Mouse (Mus musculus) gastrocnemius, postnatal 10 days (tissue): ENCODE data around the gene Cacna1b. TPM values are rescaled to one million over a fixed set of nuclear protein-coding genes. Genes with fewer than 3 reads are reported as not detected.
A peak's percentile ranks its signal among the peaks of the same experiment; 100 is the strongest.

Experiments
- DNase-seq: peaks from one replicate; pipeline ENCODE4 v3.0.0; 2021; ENCODE audit warnings: mixed read lengths
- total RNA-seq, 2 experiments: library from RNA; stranded (reverse); gene quantifications; 2 replicates each; pipeline ENCODE4 v1.2.3; 2021

Gene Cacna1b
- total RNA-seq, 2 experiments from 2014 or later, result 0.34 to 0.45 TPM

DNA sequence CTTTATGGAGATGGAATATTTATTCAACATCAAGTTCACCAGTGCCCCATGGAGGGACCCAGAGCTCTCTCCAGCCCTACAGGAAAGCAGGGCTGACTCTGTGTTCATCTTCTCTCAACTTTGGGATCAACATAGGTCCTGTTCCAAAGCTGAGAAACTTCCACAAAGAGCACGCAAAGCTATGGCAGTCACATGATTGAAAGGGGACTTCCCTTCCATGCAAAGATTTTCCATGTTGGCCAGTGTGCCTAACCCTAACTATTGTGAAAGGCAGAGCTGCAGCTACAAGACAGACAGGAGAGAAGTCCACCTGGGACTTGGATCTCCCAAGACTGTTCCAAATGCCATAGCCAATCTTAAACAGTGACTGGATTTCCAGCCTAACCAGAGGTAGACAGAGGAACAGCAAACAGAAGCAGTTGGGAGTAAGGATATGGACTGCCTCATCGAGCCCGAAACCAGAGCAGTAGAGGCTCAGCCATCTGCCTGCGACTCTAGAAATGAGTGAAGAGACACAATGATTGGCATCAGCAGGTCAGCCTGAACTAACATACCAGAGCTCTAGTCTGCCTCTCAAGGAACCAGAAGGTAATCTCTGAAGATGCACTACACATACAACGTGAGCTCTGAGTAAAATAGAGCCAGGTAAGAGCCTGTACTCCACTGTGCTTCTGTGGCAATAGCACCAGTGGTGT is 116.4 kb downstream of the Cacna1b start:
- DNase-seq, result no peak

DNA sequence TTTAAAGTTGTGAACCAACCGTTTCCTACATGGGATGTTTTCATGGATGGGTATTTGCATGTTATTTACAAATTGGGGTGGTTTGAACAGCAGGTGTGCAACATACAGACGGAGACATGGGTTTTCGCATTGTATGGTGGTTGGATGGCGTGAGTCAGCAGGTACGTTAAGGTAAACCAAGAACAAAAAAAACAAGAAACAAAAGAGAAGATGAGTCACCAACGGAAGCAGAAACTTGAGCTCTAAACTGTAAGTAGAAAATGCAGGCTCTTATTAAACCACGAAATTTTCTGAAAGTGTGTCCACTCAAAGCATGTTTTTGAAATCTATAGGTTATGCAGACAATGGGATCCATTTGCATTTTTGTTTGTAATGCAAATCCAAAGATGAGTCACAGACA is 120.1 kb downstream of the Cacna1b start:
- no peak for DNase-seq

DNA sequence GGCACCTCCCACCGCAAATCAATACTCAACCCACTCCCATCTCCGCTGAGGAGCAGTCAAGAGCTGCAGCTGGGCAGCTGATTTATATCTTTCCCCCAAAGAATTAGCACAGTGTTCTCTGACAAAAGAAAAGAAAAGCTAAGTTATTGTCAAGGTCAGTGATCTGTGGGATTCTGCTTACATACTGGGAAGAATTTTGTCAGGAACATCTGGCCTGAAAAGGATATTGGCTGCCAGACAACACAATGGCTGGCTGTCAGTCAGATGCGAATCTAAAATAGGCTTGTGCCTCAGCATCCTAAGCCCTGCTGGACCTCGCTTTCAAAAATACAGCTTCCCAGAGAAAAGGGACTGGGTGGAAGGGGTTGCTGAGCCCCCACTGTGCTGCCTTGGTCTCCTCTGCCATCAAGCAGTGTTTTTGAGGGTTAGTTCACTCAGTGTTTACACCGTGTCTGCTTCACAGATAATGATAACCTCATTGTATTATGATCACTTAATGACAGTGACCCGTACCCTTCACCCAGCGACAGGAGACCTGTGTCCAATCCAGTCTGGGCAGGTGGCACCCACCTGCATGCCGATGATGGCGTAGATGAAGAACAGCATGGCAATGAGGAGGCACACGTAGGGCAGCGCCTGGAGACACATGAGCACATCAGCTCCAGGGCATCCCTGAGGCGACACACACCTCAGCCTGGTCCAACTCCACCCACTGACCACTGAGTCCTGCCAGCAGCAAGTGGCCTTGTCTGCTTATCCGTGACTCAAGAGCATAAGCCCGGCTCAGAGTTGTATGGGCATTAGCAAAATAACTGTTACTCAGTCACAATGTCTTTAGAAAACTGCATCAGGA is 124.6 kb downstream of the Cacna1b start:
- DNase-seq, result no peak

DNA sequence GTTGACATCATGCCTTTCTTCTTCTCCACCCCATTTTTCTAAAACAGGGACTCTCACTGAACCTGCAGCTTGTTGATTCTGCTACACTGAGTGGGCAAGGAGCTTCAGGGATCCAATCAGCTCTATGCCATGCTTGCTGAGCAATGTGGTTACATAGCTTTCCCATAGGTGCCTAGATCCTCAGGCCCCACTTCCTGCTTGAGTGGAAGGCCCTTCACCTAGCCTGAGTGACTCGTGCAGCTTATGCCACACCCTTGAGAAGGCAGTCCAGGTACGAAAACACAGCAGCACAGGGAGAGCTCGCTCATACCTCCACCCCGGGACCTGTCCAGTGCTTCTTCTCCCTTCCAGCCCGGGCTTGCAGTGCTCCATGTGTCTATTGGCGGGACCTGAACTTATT is 129.3 kb downstream of the Cacna1b start:
- DNase-seq, result no peak

DNA sequence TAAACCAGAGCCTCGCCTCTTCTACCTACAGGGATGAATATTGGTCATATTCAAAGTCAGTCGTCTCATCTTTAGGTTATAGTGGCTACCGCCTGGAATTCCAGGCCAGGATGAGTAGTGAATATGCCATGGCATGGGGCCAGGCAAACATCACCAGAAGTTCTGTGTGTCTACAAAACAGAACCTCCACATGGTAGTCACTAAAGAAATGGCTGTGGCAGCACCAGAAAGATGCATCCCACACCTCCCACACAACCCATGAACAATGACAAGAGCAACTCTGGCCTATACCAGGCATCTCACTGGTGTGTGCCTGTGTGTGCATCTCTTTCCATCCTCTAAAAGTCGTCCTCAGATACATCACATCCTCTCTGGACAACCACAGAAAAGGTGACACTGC is 145.8 kb downstream of the Cacna1b start:
- DNase-seq, result no peak

DNA sequence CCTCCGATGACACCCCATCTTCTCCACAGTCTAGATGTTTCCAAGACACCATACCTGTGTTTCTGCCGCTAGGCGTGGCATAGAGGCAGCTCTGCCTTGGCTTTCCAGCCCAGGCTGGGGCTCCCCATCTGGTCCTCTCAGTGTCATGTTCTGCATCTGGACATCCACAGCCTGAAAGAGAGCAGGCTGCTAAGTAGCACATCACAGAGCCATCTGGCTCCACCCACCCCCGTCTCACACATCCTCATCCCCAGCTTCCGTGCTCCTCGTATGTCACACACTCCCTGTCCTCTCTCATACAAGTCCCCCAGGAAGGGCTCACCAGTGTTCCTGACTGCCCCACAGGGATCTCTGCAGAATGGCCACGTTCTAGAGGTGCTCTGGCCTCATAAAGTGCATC is 153.2 kb downstream of the Cacna1b start:
- DNase-seq, result no peak

DNA sequence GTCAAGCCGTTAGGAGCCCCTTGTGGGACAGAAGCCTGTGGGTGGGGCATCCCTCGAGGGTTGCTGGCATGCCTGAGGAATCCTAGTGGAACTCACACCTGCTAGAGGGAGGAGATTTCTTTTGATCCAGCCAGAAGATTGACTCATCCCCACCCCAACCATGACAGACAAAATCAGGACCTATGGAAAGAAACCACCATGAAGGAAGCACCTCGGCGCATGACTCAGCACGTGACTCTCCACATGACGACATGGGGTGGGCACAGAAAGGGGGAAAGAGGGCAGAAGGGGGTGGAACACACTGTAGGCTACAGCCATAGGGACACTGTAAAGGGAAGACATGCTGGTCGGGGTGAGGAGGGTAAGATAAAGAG is 154.2 kb downstream of the Cacna1b start:
- no peak for DNase-seq

DNA sequence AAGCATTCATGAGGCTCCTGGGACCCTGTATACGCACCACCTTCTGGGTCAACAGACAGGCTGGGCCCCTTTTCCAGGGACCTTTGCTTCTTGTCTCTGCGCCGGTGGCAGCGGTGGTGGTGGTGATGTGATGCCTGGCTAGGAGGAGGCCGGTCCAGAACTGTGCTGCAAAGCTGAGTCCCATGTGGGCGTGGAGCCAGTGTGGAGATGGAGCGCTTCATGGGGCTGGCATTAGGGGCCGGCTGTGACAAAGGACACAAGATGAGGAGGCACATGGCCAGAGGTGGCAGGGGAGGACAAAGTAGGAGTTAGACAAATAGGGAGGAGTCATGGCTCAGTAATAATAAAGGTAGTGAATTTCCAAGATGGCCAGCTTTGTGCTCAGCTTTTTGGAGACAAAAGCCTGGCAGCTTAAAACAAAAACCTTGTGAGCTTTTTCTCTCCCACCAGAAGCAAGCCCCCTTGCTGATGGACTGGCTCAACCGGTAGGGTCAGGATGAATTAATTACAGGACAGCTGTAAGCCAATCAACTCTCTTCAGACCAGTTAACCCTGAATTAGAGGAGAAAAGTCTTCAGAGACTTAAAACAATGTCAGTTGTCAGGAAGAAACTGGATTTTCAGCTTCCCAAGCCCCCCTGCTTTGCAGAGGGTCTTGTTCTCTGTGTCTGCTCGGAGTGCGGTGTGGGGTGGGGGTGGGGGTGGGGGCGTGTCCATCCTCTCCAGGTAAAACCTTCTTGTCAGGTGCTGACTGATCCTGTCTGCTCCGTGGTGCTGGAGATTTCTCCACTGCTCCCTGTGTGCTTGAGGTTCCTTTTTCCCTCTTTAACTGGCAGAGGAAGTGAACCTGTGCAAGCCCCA is 154.8 kb downstream of the Cacna1b start:
- no peak for DNase-seq

DNA sequence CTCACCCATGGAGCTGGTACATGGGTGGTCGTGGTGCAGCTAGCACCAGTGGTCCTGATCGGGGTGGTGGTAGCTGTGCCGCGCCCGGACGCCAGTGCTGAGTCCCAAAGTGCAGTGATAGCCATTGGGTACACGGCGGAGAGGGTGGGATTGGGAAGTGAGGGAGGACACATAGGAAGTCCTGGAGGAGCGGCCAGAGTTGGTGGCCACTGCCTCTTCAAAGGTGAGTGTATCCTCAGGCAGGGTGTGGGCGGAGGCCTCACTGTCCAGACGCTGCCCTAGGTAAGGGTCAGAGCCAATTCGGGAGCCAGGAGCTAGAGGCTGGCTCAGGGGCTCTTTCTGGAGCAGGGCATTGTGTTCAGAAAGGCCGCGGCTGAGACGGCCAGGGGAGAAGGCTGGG is 156.4 kb downstream of the Cacna1b start:
- DNase-seq, result no peak

DNA sequence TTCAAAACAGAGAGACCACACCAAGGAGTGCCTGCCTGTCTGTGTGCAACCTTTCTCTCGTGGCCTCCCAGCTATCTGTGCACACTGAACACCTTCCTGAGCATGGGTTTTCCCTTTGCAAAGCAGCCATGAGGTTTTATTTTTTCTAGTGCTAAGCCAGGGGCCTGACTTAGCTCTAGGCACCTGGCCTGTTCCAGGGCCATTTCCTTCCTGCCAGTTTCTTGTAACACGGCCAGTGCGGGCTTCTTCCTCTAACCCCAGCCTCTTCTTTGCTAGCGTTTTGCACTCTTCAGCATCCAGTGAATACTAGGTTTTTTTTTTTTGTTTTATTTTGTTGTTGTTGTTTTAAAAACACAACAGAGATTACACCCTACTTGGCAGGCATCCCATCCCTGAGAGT is 157.9 kb downstream of the Cacna1b start:
- DNase-seq, result no peak

DNA sequence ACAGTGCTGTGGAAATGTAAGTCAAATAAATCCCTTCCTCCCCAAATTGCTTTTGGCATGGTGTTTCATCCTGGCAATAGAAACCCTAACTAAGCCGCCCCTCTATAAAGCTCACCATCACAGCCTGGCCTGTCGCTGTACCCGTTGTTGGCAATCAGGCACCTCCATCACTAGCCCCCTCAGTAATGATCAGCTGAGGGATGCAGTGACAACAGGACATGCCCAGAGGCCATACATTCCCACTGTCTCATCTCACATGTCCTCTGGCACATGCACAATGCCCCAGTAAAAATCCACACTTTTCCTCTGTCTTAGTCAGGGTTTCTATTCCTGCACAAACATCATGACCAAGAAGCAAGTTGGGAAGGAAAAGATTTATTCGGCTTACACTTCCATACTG is 173.5 kb downstream of the Cacna1b start:
- DNase-seq, result no peak

DNA sequence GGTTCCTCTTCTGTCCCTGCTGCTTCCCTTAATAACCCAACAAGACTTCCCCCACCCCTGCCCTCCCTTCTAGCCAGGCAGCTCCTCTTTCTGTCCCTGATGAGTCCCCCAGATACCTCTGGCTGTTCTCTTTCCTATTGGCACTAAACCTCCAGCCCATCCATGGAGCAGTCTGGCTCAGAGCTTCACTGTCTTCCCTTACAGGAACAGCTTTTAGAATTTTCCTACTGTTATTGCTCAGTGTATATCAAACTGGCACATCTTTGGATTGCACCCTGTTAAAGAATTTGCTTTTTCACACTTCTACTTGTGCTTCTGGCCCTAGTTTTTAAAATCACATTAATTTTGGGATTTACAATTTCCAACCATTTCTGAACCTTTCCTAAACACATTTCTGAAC is 175.0 kb downstream of the Cacna1b start:
- DNase-seq, result no peak

DNA sequence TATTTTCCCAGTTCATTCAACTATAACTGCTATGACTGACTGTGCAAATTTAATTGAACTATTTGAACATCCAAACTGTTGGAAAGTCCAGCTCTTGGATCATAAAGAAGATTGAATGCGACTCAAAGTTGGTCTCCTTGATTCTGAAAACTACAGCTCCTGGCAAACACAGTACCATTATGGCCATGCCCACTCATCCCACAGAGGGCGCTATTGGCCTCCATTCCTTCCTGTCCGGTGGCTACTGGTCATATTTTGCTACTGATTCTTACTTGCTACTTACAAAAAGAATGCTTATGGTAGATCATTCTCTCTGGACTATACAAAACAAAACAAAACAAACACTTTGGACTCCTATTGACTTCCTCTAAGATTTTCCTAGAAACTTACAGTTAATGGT is 188.3 kb downstream of the Cacna1b start:
- peak; percentile 64 for DNase-seq

DNA sequence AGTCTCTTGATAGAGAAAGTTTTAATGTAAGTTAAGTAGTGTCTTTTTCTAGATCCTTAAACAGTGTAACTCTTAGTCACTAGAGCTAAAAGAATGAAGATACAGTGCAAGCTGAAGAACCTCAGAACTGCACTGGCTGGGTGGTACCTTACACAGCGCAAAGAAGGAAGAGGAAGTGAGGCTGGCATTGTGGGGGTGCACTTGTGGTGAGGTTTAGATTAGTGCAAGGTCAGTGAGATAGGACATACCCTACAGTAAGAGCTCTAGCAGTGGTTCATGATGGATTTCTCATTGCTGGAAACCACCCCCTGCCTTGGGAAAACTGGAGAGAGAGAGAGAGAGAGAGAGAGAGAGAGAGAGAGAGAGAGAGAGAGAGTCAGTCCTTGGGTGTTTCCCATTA is 192.0 kb downstream of the Cacna1b start:
- no peak for DNase-seq

DNA sequence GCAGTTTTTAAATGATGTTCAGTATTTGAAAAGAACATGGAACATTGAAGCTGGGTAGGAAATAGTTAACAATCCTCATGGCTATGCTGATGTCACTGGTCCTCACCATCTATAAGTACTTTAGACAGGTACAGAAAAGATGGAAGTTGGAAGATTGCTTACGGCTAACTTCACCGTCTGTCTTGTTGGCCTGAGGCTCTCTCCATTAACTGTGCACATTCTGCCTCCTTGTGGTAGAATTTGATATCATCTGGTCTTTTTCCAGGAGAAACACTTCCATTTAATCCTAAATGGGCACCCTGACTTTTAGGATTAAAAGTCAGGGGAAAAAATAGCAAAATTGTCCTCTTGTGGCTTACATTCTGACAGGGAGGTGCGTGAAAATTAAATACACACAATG is 194.4 kb downstream of the Cacna1b start:
- no peak for DNase-seq

DNA sequence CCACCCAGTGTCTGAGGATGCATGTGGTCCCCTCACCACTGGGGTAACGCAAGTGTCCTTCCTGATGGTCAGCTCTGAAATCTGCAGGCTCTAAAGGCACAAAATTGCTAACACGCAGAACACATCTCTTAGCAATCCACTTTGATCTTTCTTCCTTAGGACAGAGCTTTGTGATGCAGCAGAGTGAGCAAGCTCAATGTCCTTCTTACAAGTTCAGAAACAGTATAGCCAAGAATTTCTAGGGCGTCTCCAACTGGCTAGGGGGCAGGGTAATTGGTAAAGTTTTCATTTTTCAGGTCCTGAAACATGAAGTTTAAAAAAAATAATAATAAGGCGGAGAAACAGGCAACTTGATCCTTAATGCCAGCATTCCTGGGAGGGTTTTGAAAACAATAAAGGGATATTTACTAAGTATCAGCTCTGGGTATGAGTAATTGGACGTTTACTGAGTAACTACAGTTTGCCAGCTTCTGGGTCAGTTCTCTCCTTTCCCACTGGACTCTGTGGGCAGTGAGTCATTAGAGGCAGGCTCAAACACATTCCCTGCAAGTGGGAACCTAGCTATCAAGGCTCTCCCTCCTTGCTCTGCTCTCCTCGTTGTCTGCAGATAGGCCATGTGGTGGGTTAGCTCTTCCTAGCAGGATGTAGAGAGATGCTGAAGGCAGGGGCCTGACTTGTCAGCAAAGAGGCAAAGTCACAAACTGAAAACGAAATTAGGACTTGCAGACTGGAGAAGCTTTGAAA is 200.2 kb downstream of the Cacna1b start:
- no peak for DNase-seq

DNA sequence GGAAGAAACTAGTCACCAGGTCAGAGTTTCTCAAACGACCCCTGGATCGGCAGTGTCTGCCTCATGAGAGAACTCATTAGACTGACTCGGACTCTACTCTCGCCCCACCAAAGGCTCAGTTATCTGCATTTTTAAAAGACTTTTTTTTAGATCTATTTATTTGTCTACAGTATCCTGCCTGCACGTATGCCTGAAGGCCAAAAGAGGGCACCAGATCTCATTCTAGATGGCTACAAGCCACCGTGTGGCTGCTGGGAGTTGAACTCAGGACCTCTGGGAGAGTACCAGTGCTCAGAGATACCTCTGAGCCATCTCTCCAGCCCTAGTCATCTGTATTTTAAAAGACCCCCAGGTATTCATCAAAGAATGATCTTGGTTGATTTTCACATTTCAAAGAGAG is 201.0 kb downstream of the Cacna1b start:
- no peak for DNase-seq

DNA sequence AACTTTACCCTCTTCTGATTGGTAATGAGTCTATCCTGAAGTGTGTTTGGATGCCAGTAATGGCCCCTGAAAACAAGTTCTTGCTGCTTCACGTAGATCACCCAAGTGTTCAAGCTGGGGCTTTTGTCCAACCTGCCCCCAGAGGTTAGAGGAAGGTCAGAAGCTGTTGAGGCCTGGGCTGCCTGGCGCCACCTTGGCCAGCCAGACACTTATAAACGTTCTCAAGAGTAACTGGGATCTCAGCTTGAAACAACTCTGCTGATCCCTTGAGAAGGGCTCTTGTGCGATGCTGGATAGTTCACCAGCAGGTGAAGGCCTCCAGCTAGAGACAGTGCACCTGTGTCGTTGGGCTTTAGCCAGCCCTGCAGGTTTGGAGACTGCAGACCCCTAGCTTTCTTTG is 202.8 kb downstream of the Cacna1b start:
- DNase-seq, result no peak

DNA sequence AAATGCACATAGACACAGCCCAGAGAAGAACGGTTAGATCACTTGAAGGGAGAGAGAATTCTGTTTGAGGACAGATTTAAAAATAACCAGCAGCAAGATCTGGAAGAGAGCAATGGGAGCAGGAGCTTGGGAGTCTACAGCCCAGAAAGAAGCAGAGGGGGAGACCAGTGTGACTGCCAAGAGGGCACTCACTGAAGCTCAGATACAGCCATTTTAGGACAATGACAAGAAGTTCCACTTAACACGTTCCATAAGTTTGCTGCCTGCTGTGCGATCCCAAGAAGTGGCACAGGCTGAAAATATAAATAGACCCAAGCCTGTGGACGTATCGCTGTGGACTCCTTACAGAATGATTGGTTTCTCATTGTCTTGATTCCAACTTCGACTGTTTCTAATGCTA is 206.6 kb downstream of the Cacna1b start:
- DNase-seq, result no peak

DNA sequence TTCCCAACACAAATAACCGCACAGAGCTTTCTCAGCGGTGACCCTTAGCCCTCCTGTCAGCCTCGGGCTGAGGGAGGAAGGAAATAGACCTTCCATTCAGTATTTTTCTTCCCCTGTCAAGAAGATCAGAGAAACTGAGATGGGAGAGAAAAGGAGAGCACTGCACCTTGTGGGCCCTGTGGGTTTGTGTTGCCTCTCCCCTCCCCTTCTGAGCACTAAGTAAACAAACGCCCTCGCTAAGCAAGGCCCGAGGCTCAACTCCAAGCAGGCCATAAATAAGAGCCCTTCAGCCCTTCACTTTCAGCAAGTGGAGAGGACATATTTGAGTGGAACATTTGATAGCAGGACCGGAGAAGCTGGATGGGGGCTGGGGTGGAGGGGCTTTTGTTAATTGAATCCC is 209.0 kb downstream of the Cacna1b start:
- no peak for DNase-seq
